ENCODE assay signal across 8 mouse cellular contexts in the genomic region with DNA sequence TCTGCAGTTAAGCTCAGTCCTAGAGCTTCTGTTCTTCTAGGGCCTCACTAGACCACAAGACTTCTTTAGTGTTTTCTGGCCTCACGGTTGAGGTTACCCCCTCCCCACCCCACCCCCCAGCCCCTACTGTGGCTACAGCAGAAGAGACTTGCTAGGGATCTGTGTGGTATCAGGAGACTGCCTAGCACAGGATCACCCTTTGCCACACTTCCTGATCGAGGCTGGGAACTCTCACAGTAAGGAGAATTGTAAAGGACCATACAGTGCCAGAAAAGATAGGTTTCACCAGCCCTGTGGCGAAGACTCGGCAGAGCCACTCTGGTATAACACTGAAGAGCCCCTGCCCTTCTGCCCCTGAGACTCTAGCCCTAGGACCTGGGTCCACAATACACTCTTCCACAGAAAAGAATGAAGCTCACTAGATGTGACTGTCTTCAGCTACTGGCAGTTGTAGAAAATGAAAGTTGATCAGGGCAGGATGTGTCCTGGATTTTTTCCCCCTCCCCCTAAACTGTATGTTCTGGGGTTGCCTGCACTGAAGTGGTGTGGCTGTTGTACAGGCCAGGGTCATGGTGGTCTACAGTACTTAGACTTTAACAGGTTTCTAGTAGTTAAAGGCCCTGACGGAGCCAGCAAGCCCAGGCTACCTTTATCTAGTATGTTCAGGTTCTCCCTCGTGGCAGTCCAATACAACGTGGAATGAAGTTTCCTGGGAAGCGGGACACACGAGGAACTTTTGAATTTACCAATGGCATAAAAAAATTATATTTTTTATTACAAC.
DNase-seq lines count a peak whose midpoint lies in the region; ATAC-seq lines count a peak whose summit lies in the region.

No protein-coding gene starts in this region.

- 0 out of 2 replicates have a peak overlapping the region, but pooled peaks have one; percentile 7 for H3K27ac ChIP-seq in liver, embryonic 16.5 days (ENCODE audit: low read length)
- H3K27ac ChIP-seq in liver, embryonic 11.5 days (ENCODE audit: low read depth, low read length) = no peak overlapping the region
- H3K27ac ChIP-seq in midbrain, embryonic 14.5 days (replicated peaks; ENCODE audit: low read depth, low read length) = peak overlapping the region; percentile 97

- H3K9ac ChIP-seq in liver, embryonic 16.5 days (ENCODE audit: low read depth, low read length) = no peak overlapping the region
- no peak overlapping the region for H3K9ac ChIP-seq in liver, embryonic 11.5 days (ENCODE audit: low read depth, low read length)
- H3K9ac ChIP-seq in midbrain, embryonic 14.5 days (replicated peaks; ENCODE audit: low read length) = no peak overlapping the region; the same call in 1 of the 2 replicates

- H3K4me2 ChIP-seq in liver, embryonic 16.5 days (ENCODE audit: low read depth, low read length) = no peak overlapping the region
- no peak overlapping the region for H3K4me2 ChIP-seq in liver, embryonic 11.5 days
- H3K4me2 ChIP-seq in midbrain, embryonic 14.5 days (ENCODE audit: low read length) = peak overlapping the region; percentile 80

- H3K4me1 ChIP-seq in liver, embryonic 16.5 days (ENCODE audit: control insufficient read depth, low read depth, low read length) = no peaks in the 10 kb centered on the region
- peaks cover 6% of the 10 kb centered on the region; the same call in 1 of the 2 replicates for H3K4me1 ChIP-seq in liver, embryonic 11.5 days (replicated peaks; ENCODE audit: control insufficient read depth, insufficient read depth, low read length)
- peaks cover 19% of the 10 kb centered on the region for H3K4me1 ChIP-seq in midbrain, embryonic 14.5 days (ENCODE audit: control insufficient read depth, insufficient read depth, low read length)

- peaks cover 60% of the 10 kb centered on the region for H3K27me3 ChIP-seq in liver, embryonic 16.5 days (ENCODE audit: control insufficient read depth, insufficient read depth, low read depth, low read length)
- H3K27me3 ChIP-seq in liver, embryonic 11.5 days (replicated peaks; ENCODE audit: control insufficient read depth, insufficient read depth, low read length) = peaks cover 86% of the 10 kb centered on the region
- peaks cover 41% of the 10 kb centered on the region for H3K27me3 ChIP-seq in midbrain, embryonic 14.5 days (ENCODE audit: control insufficient read depth, insufficient read depth, low read length)

- no peak for ATAC-seq in liver, embryonic 16.5 days (ENCODE audit: low read depth)
- no peak for ATAC-seq in liver, embryonic 11.5 days (replicated peaks; ENCODE audit: low FRiP score)
- peak; percentile 32 for ATAC-seq in erythroblast, adult 5-6 weeks (replicated peaks; ENCODE audit: low FRiP score, poor library complexity, severe bottlenecking)
- no peak for ATAC-seq in midbrain, embryonic 14.5 days (ENCODE audit: low FRiP score, low TSS enrichment)

- no peaks in the 10 kb centered on the region for H3K9me3 ChIP-seq in liver, embryonic 16.5 days (replicated peaks; ENCODE audit: control insufficient read depth, low read length)
- H3K9me3 ChIP-seq in liver, embryonic 11.5 days (ENCODE audit: control insufficient read depth, low read length) = no peaks in the 10 kb centered on the region
- no peaks in the 10 kb centered on the region for H3K9me3 ChIP-seq in midbrain, embryonic 14.5 days (ENCODE audit: control insufficient read depth, low read length)

- intact Hi-C loops in gastrocnemius, postnatal 14 days (cut with DNase I; ENCODE audit: low total_unique reads) = no loop called here

- WGBS in liver, embryonic 16.5 days (ENCODE audit: insufficient replicate concordance) = 42% methylated on average over 9 of the region's 9 CpGs
- WGBS in liver, embryonic 11.5 days = 55% methylated on average over 9 of the region's 9 CpGs
- whole genome bisulfite sequencing in midbrain, embryonic 14.5 days = 58% methylated on average over 9 of the region's 9 CpGs

- no peaks in the 10 kb centered on the region for H3K36me3 ChIP-seq in liver, embryonic 16.5 days (ENCODE audit: control insufficient read depth, insufficient read depth)
- no peaks in the 10 kb centered on the region for H3K36me3 ChIP-seq in liver, embryonic 11.5 days (ENCODE audit: control insufficient read depth, insufficient read depth, low read length)
- H3K36me3 ChIP-seq in midbrain, embryonic 14.5 days (ENCODE audit: control insufficient read depth, insufficient read depth, low read length) = no peaks in the 10 kb centered on the region

- peak; percentile 38 to 65 for DNase-seq in cerebellum, postnatal 25 days
- no peak for DNase-seq in cerebellum, adult 9-10 months
- DNase-seq in liver, embryonic 11.5 days (ENCODE audit: low spot score) = no peak
- no peak for DNase-seq in midbrain, embryonic 14.5 days
- DNase-seq in gastrocnemius, postnatal 14 days = no peak
- no peak for DNase-seq in cerebellum, postnatal 36 days

- no peak overlapping the region for H3K4me3 ChIP-seq in liver, embryonic 16.5 days (ENCODE audit: low read depth, low read length)
- no peak overlapping the region for H3K4me3 ChIP-seq in liver, embryonic 11.5 days (ENCODE audit: low read depth, low read length)
- H3K4me3 ChIP-seq in midbrain, embryonic 14.5 days (replicated peaks; ENCODE audit: low read depth, low read length) = peak overlapping the region; percentile 82; the same call in 1 of the 2 replicates

Comparison
In these comparisons a context has a peak if more than half of its experiments do, and no peak if none do; other contexts are left out.
1. DNase-seq: peak in cerebellum, postnatal 25 days (2 of 2); none in cerebellum, adult 9-10 months (single experiment), liver, embryonic 11.5 days (single experiment), midbrain, embryonic 14.5 days (single experiment), gastrocnemius, postnatal 14 days (single experiment) and cerebellum, postnatal 36 days (0 of 2).